Comparison of ENCODE assay signal across 8 mouse cellular contexts in genomic region chr10:75859107-75859746, GRCm38 (mm10). TPM values are rescaled to one million over a fixed set of nuclear protein-coding genes. Genes with fewer than 3 reads are reported as not detected.
A peak's percentile ranks its signal among the peaks of the same experiment; 100 is the strongest.
DNase-seq lines count a peak whose midpoint lies in the region; ATAC-seq and TF ChIP-seq lines count a peak whose summit lies in the region.

No protein-coding gene starts in this region.

- peak overlapping the region; percentile 75 for H3K4me3 ChIP-seq in forebrain, postnatal 0 days (ENCODE audit: low read depth, low read length)

- TF ChIP-seq CTCF in forebrain, postnatal 0 days (IDR thresholded peaks at IDR 0.05; ENCODE audit: low read depth) = no peak

- no peaks in the 10 kb centered on the region for H3K27me3 ChIP-seq in forebrain, postnatal 0 days (ENCODE audit: insufficient read depth, low read length)

- ATAC-seq in forebrain, postnatal 0 days = peak; percentile 78

- no peaks in the 10 kb centered on the region for H3K9me3 ChIP-seq in forebrain, postnatal 0 days (ENCODE audit: low read length)

- peak; percentile 38 for DNase-seq in thymus, postnatal 0 days (ENCODE audit: low spot score)
- DNase-seq in thymus, postnatal 10 days (ENCODE audit: low spot score in 2 of 2) = no peak
- peak; percentile 32 to 49 for DNase-seq in cerebellum, adult 18-20 months
- DNase-seq in forebrain, postnatal 0 days = peak; percentile 71
- peak; percentile 57 for DNase-seq in kidney, postnatal 10 days
- DNase-seq in mesoderm, embryonic 11.5 days (ENCODE audit: low read depth, low spot score) = peak; percentile 81
- peak; percentile 44 for DNase-seq in thymus, postnatal 4 days
- DNase-seq in frontal cortex, adult 2 months (ENCODE audit: extremely low spot score in 1 of 2, low spot score in 1 of 2) = no peak

- H3K4me1 ChIP-seq in forebrain, postnatal 0 days (ENCODE audit: insufficient read depth) = peaks cover 11% of the 10 kb centered on the region

- peak overlapping the region; percentile 65 for H3K4me2 ChIP-seq in forebrain, postnatal 0 days (ENCODE audit: low read depth)

- peaks cover 12% of the 10 kb centered on the region for H3K36me3 ChIP-seq in forebrain, postnatal 0 days (ENCODE audit: insufficient read depth)

- WGBS in forebrain, postnatal 0 days = under 1% methylated on average over 27 of the region's 27 CpGs

- peak overlapping the region; percentile 95 for H3K9ac ChIP-seq in forebrain, postnatal 0 days

- peak overlapping the region; percentile 92 for H3K27ac ChIP-seq in forebrain, postnatal 0 days (ENCODE audit: low read depth, low read length)

RNA-seq across cellular contexts. Expression of gene Mif, which starts 0.8 kb away (rescaled TPM):
- 1,368 and 1,597 TPM in 2 replicates for polyA plus RNA-seq in thymus, postnatal 0 days (2015; fragmentation: Nextera tagmentation; extraction: Ambion mirVana)
- total RNA-seq in forebrain, postnatal 0 days (2014; rRNA removed) = 598 and 704 TPM in 2 replicates
- polyA plus RNA-seq in forebrain, postnatal 0 days (2015; fragmentation: Nextera tagmentation; extraction: Ambion mirVana) = 2,127 and 2,602 TPM in 2 replicates
- 1,072 and 1,398 TPM in 2 replicates for polyA plus RNA-seq in frontal cortex, adult 2 months (2012; rRNA removed)

RNA-seq across cellular contexts. Expression of gene Gstt2, which starts 22.0 kb away (rescaled TPM):
- polyA plus RNA-seq in thymus, postnatal 0 days (2015; fragmentation: Nextera tagmentation; extraction: Ambion mirVana) = 77.5 and 78.6 TPM in 2 replicates
- total RNA-seq in forebrain, postnatal 0 days (2014; rRNA removed) = 4.5 and 5.1 TPM in 2 replicates
- 7.4 and 7.8 TPM in 2 replicates for polyA plus RNA-seq in forebrain, postnatal 0 days (2015; fragmentation: Nextera tagmentation; extraction: Ambion mirVana)
- polyA plus RNA-seq in frontal cortex, adult 2 months (2012; rRNA removed) = 17.8 and 20.9 TPM in 2 replicates

RNA-seq across cellular contexts. Expression of gene Derl3, which starts 34.0 kb away (rescaled TPM):
- 1.1 and 1.2 TPM in 2 replicates for polyA plus RNA-seq in thymus, postnatal 0 days (2015; fragmentation: Nextera tagmentation; extraction: Ambion mirVana)
- 2.1 and 4.7 TPM in 2 replicates for total RNA-seq in forebrain, postnatal 0 days (2014; rRNA removed)
- polyA plus RNA-seq in forebrain, postnatal 0 days (2015; fragmentation: Nextera tagmentation; extraction: Ambion mirVana) = 1.4 and 1.7 TPM in 2 replicates
- 5.3 and 6.5 TPM in 2 replicates for polyA plus RNA-seq in frontal cortex, adult 2 months (2012; rRNA removed)

RNA-seq across cellular contexts. Expression of gene Gstt4, which starts 36.9 kb away (rescaled TPM):
- polyA plus RNA-seq in thymus, postnatal 0 days (2015; fragmentation: Nextera tagmentation; extraction: Ambion mirVana) = 0.14 and 0.18 TPM in 2 replicates
- total RNA-seq in forebrain, postnatal 0 days (2014; rRNA removed) = not detected in 2 replicates
- not detected in 2 replicates for polyA plus RNA-seq in forebrain, postnatal 0 days (2015; fragmentation: Nextera tagmentation; extraction: Ambion mirVana)
- polyA plus RNA-seq in frontal cortex, adult 2 months (2012; rRNA removed) = not detected in 2 replicates

Comparison
In these comparisons a context has a peak if more than half of its experiments do, and no peak if none do; other contexts are left out.
1. DNase-seq: peak in thymus, postnatal 0 days (single experiment), cerebellum, adult 18-20 months (2 of 2), forebrain, postnatal 0 days (single experiment), kidney, postnatal 10 days (single experiment), mesoderm, embryonic 11.5 days (single experiment) and thymus, postnatal 4 days (single experiment); none in thymus, postnatal 10 days (0 of 2) and frontal cortex, adult 2 months (0 of 2).